Comparison of ENCODE assay signal across 9 mouse cellular contexts in the genomic region with DNA sequence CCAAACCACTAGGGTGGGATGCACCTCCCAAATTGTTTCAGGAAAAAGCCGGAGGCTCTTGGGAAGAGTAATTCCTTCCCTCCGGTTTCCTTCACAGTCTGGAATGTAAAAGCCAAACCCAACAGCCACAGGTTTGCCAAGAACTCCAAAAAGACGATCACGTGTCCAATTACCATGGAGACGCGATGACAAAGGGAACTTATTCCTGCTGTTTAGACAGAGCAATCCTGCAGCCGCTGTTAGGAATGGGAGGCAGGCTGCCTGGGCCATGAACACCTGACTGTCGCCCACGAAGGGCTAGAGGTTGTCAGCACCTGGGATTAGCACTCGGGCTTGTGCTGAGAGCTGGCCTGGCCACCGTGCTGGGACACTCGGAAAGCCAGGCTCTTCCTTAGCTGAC.
DNase-seq lines count a peak whose midpoint lies in the region; ATAC-seq and TF ChIP-seq lines count a peak whose summit lies in the region.
"Had no signal": no experiment of that assay in that cellular context is flagged by ENCODE, and none has a peak within 500 bp of the region (broad histone marks: within the 10 kb centered on the region; RNA-seq: fewer than 3 reads in every experiment).

No protein-coding gene starts in this region.

- peak; percentile 18 for DNase-seq in heart, postnatal 0 days (ENCODE audit: low spot score)
- no peak for DNase-seq in heart, embryonic 10.5 days (ENCODE audit: low spot score)
- DNase-seq in kidney, postnatal 36 days: peak; percentile 19 to 30
- DNase-seq in lung, postnatal 25 days (ENCODE audit: low spot score): peak; percentile 71
- DNase-seq in spleen, postnatal 10 days (ENCODE audit: low spot score in 2 of 2): no peak
- no peak for DNase-seq in thymus, adult 18-20 months

- no peaks in the 10 kb centered on the region for H3K4me1 ChIP-seq in heart, postnatal 0 days (ENCODE audit: control insufficient read depth, insufficient read depth)
- H3K4me1 ChIP-seq in heart, embryonic 10.5 days: peaks cover 18% of the 10 kb centered on the region
- H3K4me1 ChIP-seq in embryonic facial prominence, embryonic 13.5 days: peaks cover 16% of the 10 kb centered on the region
- H3K4me1 ChIP-seq: heart, embryonic 15.5 days had no signal

- no peak overlapping the region for H3K27ac ChIP-seq in heart, postnatal 0 days (ENCODE audit: low read depth)
- H3K27ac ChIP-seq in heart, embryonic 10.5 days: no peak overlapping the region
- peak overlapping the region; percentile 16; the same call in 1 of the 2 replicates for H3K27ac ChIP-seq in embryonic facial prominence, embryonic 13.5 days
- H3K27ac ChIP-seq: heart, embryonic 15.5 days had no signal

- no peak overlapping the region for H3K4me3 ChIP-seq in heart, postnatal 0 days (ENCODE audit: low read depth, low read length)
- no peak overlapping the region for H3K4me3 ChIP-seq in heart, embryonic 10.5 days
- no peak overlapping the region for H3K4me3 ChIP-seq in embryonic facial prominence, embryonic 13.5 days
- H3K4me3 ChIP-seq: heart, embryonic 15.5 days had no signal

- WGBS in heart, postnatal 0 days: 54% methylated on average over 12 of the region's 12 CpGs
- 63% methylated on average over 12 of the region's 12 CpGs for WGBS in heart, embryonic 10.5 days
- 51% methylated on average over 12 of the region's 12 CpGs for WGBS in embryonic facial prominence, embryonic 13.5 days

- TF ChIP-seq CTCF in heart, postnatal 0 days (IDR thresholded peaks at IDR 0.05; ENCODE audit: low read depth): no peak

- H3K9me3 ChIP-seq in heart, postnatal 0 days (replicated peaks; ENCODE audit: control insufficient read depth, low read length): no peaks in the 10 kb centered on the region
- H3K9me3 ChIP-seq in heart, embryonic 10.5 days: no peaks in the 10 kb centered on the region
- no peaks in the 10 kb centered on the region for H3K9me3 ChIP-seq in embryonic facial prominence, embryonic 13.5 days
- H3K9me3 ChIP-seq: heart, embryonic 15.5 days had no signal

- H3K36me3 ChIP-seq in heart, postnatal 0 days (replicated peaks; ENCODE audit: control insufficient read depth, insufficient read depth, low read length): no peaks in the 10 kb centered on the region
- no peaks in the 10 kb centered on the region for H3K36me3 ChIP-seq in heart, embryonic 10.5 days
- H3K36me3 ChIP-seq in embryonic facial prominence, embryonic 13.5 days: no peaks in the 10 kb centered on the region
- H3K36me3 ChIP-seq: heart, embryonic 15.5 days had no signal

- no peak overlapping the region for H3K4me2 ChIP-seq in heart, postnatal 0 days (ENCODE audit: low read depth, low read length)
- H3K4me2 ChIP-seq in embryonic facial prominence, embryonic 13.5 days: peak overlapping the region; percentile 7; the same call in 1 of the 2 replicates
- H3K4me2 ChIP-seq: heart, embryonic 15.5 days had no signal

- no peaks in the 10 kb centered on the region for H3K27me3 ChIP-seq in heart, postnatal 0 days (ENCODE audit: control insufficient read depth, insufficient read depth, low read length)
- H3K27me3 ChIP-seq in heart, embryonic 10.5 days (ENCODE audit: insufficient read depth, poor library complexity, severe bottlenecking): peaks cover 16% of the 10 kb centered on the region
- H3K27me3 ChIP-seq in embryonic facial prominence, embryonic 13.5 days: no peaks in the 10 kb centered on the region

- no peak for ATAC-seq in heart, postnatal 0 days (ENCODE audit: insufficient read depth, low read depth)
- ATAC-seq in embryonic facial prominence, embryonic 13.5 days (ENCODE audit: insufficient number of reproducible peaks, insufficient read depth, low FRiP score, low TSS enrichment, low read depth): no peak
- no peak for ATAC-seq in CD4-positive, CD25-positive, alpha-beta regulatory T cell, adult 4 months

- no peak overlapping the region for H3K9ac ChIP-seq in heart, postnatal 0 days (replicated peaks; ENCODE audit: low read depth, low read length)
- H3K9ac ChIP-seq in embryonic facial prominence, embryonic 13.5 days: no peak overlapping the region
- H3K9ac ChIP-seq: heart, embryonic 15.5 days had no signal

- no peak for TF ChIP-seq EP300 in heart, postnatal 0 days (IDR thresholded peaks at IDR 0.05; ENCODE audit: low read depth)

Comparison
In these comparisons a context has a peak if more than half of its experiments do, and no peak if none do; other contexts are left out.
1. DNase-seq: peak in heart, postnatal 0 days (single experiment), kidney, postnatal 36 days (2 of 2) and lung, postnatal 25 days (single experiment); none in heart, embryonic 10.5 days (single experiment), spleen, postnatal 10 days (0 of 2) and thymus, adult 18-20 months (0 of 2).